Mouse (Mus musculus) G1E (cell line): ENCODE measurements around the gene Hist1h2bc.

Source experiments
- CTCF ChIP-seq: IDR thresholded peaks from 2 replicates; pipeline ENCODE4 v1.5.1; 2012; ENCODE audit warnings: low read depth, low read length, inconsistent platforms, mixed read lengths
- GATA1 ChIP-seq: IDR thresholded peaks from 2 replicates; pipeline ENCODE4 v1.6.1; 2012; ENCODE audit warnings: borderline replicate concordance, low read length, inconsistent platforms, mixed read lengths
- GATA2 ChIP-seq: IDR thresholded peaks from 2 replicates; pipeline ENCODE4 v1.6.1; 2012; ENCODE audit warnings: low read depth, low read length, inconsistent platforms, borderline replicate concordance
- POLR2AphosphoS5 ChIP-seq: IDR thresholded peaks from 2 replicates; pipeline ENCODE4 v1.6.1; 2012; ENCODE audit warnings: low read depth, low read length, inconsistent platforms; ENCODE audit not compliant: insufficient replicate concordance
- TAL1 ChIP-seq: conservative IDR thresholded peaks from 2 replicates; pipeline ENCODE4 v1.6.1; 2012; ENCODE audit warnings: low read depth, low read length, inconsistent platforms, mixed read lengths

- TF ChIP-seq CTCF (no peak), TAL1 (no peak), GATA1 (no peak), POLR2AphosphoS5 (no peak), GATA2 (no peak)
Measured at GRCm38 (mm10) chr13:23724239-23724638, 40.2 kb downstream of the Hist1h2bc start.
